Mouse (Mus musculus) erythroid progenitor cell, adult 5-6 weeks (primary cell): ENCODE measurements around the gene Eif4g3. TPM values are rescaled to one million over a fixed set of nuclear protein-coding genes. Genes with fewer than 3 reads are reported as not detected.

Experiments used
- ATAC-seq: replicated peaks from 2 replicates; pipeline ENCODE4 v1.8.0; 2016; ENCODE audit warnings: moderate number of reproducible peaks, mild to moderate bottlenecking, moderate TSS enrichment, inconsistent platforms; ENCODE audit not compliant: poor library complexity, low FRiP score, severe bottlenecking
- total RNA-seq, 2 experiments: library from RNA; stranded (forward) in 1 of 2; stranded (reverse) in 1 of 2; fragments of 150-400 nt in 1 of 2; fragments of 186-747, 209-891 nt in 1 of 2; gene quantifications; 2 replicates each; pipeline versions ENCODE4 v1.2.3 to v1.2.4; 2015 to 2017; ENCODE audit warnings: low replicate concordance in 2 of 2

Eif4g3 gene
- total RNA-seq, 2 experiments from 2014 or later: 11.7 to 29.8 TPM

DNA sequence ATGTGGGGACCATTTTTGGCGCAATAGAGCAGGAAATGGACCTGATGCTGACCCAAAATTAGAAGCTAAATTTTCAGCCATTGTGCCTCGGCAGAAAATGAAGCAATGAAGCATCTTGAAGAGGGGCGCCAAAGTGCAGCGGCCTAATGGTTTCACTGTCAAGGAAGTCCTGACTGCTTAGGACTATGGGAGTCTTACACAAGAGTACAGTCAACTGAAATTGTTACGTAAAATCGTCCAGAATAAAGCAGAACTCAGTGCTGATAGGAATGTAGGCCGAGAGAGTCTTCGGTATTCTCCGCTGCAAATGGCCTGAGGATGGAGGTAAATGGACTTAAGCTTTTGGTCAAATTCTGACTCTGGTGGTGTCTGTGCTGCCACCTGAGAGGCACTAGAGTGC lies 140.5 kb downstream of the Eif4g3 start:
- ATAC-seq: no peak

DNA sequence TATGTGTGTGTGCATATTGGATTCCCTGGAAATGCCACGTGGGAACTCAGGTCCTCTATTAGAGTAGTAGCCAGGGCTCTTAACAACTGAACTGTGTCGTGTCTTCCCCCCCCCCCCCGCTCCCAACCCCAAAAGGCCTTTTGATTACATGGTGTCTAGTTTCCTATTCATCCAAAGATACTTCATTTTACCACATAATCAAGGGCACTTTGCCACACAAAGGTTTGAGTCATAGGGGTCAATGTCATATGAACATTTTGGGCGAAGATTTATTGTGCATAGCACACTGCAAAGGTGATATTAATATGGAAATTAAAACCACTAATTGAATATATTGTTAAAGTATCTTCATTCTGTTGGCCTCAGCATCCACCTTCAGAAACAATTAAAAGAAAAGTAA lies 144.5 kb downstream of the Eif4g3 start:
- no peak for ATAC-seq

DNA sequence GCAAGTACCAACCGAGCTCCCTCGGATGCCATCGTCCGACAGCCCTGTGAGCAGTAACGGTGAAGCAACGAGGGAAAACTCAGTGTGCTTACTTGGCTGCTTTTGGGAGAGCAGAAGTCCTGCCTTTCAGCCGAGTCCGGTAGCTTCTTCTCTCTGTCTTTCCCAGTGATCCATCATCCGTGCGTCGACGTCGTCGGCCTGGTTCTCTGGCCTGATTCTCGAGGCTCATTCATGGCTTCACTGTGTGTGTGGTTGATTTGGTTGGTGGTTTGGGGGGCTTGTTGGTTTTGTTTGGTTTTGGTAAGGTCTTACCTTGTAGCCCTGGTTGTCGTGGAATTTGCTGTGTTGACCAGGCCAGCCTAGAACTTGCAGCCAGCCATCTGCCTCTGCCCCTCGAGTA lies 145.0 kb downstream of the Eif4g3 start:
- ATAC-seq: no peak

DNA sequence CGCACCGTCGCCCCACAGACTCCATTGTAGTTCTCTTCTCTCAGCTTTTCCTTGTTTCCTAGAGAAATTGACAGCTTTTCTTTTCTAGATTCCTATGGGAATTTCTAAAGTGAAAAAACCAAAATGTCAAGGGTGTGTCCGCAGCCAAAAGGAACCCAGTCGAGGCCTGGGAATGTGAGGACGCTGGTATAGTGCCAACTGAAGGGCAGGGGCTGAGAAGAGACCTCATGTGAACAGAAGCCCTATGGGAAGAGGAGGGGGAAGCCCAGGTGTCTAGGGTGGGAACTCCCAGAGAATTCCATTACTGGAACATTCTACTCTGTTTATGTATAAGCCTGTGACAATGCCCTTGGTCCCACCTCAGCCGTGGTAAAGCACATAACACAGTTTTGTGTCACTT lies 145.4 kb downstream of the Eif4g3 start:
- no peak for ATAC-seq

DNA sequence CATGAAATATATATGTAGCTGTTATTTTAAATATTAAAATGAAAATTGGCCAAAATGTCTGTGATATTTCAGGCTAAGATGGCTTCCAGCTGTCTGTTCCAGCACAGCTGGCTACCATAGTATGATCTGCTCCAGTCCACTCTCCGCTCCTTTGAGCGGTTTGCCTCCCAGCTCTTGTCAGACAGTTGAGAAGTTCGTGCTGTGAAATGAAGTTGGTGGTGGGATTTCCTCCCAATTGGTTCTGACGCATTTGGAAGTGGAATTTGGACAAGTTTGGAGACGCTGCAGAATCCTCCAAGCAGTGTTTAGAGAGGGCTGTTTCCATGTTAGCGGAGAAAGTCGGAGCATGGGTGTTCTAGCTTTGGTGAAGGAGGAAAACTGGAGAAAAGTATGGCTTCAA lies 148.5 kb downstream of the Eif4g3 start:
- ATAC-seq: no peak

DNA sequence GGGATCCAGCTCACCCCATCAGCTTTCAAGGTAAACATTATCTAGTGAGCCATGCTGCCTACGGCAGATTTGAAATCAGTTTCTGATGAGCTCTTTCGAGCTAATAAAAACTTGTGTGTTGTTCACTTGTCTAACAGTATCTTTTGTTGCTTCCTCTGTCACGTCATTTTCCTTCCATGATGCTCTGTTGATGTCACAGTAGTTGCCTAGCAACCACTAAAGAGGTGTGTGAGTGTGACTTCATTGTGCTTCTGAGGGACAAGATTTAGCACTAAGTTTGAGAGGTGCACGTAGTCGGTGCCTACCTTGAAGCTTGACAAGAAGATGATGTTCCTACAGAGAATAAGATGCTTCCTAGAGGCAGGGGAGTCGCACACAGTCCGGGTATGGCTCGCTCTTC lies 154.4 kb downstream of the Eif4g3 start:
- ATAC-seq: no peak

DNA sequence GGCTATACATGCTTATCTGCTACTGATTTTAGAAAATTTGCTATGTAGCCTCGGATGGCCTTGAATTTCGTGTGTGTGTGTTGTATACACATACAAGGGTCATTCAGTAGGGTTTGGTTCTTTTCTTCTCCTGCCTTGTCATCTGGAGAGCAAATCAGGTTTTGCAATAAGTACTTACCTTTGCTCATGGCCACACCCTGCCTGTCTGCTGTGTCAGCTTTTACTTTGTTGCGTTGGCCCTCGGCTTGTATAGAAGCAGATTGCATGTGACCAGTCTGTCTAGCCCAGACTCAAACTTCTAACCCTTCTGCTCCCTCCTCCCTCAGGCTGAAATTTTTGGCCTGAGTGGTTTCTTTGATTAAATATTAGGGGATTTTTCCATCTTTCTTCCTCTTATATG lies 157.2 kb downstream of the Eif4g3 start:
- ATAC-seq: no peak

DNA sequence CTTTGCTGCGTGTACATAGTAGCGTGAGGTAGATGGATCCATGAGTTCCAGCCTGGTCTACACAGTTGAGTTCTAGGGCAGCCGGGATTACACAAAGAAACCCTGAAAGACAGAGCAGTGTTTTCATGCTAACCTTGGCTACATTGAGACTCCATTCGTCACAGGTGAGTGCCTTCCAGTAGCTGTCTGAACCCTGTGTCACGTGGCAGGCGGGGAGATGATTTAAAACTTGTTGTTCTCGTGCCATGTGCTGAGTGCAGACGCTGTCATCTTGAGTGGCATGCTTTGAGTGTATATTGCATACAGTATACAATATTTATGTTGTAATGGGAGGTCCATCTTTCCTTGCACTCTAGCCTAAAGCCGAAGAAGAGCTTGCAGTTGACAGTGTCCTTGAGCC lies 158.4 kb downstream of the Eif4g3 start:
- ATAC-seq: no peak

DNA sequence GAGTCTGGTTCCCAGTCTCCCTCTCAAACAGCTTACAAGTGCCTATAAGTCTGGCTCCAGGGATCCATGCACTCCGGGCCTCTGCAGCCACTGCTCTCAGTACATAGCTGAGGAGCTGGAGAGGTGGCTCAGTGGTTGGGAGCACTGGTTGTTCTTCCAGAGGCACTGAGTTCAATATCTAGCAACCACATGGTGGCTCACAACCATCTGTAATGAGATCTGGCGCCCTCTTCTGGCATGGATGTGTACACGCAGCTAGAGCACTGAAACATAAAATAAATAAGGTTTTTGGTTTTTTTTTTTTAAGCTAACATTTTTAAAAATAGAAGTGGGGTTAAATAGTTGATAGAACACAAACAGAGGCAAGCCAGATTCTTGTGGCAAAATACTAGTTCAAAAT lies 161.2 kb downstream of the Eif4g3 start:
- ATAC-seq: no peak; the same call in 1 of the 2 replicates

DNA sequence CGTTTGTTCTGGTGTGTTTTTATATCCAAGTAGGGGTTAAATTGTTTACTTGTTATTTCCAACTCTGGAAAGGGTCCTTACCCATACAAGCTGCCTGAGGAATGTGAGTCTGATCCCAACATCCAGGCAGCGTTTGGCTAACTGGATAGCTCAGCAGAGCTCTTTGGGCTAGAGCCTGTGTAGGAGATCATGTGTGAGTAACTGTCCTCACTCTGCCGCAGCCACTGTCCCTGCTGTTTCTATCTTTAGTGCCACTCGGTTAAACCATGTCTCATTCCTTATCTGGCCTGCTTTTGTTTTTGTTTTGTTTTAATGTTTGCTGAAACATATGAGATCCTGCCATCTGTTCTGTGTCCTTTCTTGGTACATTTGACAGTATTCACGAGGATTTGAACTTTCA lies 168.1 kb downstream of the Eif4g3 start:
- ATAC-seq: no peak

DNA sequence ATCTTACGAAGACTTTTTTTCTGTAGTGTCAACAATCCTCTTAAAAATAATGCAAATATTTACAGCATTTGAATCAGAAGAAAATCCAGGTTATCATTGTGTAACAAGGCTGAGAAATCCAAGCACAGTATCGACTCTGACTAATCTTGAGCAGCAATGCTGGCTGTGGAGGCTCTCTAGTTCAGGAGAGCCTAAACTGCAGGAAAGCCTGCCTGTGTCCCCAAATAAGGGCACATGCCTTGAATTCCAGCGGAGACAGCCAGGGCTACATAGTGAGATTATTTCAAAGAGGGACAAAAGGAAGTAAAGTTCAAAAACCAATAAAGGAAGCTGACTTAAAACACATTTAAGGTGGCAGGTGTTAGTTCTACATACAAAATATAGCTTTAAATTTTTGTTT lies 168.7 kb downstream of the Eif4g3 start:
- no peak for ATAC-seq

DNA sequence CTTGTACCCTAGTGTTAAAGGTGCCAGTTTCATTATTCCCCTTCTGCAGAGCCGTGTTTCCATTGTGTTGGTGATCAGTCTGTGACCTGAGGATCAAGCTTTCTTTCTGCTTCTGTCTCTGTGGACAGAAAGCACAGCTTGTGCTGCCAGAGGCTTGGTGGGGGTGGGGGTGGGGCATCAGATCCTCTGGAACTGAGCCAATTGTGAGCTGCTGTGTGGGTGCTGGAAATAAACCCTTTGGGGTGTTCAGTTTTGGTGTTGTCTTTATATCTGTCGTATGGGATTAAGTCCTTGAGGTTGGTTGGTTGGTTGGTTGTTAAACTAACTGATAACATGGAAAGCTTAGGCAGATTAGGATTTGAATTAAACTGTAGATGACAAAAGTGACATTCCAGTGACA lies 171.0 kb downstream of the Eif4g3 start:
- no peak for ATAC-seq

DNA sequence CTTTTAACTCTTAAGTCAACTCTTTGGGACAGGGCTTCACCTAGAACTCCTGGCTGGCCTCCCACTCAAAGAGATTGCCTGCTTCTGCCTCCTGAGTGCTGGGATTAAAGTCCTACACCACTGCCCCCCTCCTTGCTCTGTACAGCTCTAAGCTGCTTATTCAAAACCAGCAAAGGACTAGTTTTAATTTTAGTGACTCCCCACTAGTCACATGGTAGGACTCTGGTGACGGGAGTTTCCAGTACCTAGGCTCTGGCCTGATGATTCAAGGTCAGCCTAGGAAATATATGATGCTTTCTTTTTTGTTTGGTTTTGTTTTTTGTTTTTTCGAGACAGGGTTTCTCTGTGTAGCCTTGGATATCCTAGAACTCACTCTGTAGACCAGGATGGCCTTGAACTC lies 172.0 kb downstream of the Eif4g3 start:
- ATAC-seq: no peak

DNA sequence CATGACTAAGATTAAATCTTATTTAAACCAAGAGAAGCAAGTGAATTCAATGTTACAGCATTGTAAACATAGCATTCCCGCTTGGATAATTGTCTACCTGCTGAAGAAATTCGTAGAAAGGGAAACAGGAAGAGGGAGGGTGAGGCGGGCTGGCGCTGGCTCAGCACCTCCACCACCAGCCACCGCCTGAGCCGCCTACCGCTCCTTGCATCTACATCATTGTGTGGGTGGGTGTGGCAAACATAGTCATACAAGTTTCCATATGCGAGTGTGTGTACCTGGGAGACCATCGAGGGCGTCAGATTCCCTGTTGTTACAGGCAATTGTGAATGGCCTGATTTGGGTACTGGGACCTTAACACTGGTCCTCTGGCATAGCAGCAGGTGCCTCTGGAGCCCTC lies 173.7 kb downstream of the Eif4g3 start:
- no peak for ATAC-seq

DNA sequence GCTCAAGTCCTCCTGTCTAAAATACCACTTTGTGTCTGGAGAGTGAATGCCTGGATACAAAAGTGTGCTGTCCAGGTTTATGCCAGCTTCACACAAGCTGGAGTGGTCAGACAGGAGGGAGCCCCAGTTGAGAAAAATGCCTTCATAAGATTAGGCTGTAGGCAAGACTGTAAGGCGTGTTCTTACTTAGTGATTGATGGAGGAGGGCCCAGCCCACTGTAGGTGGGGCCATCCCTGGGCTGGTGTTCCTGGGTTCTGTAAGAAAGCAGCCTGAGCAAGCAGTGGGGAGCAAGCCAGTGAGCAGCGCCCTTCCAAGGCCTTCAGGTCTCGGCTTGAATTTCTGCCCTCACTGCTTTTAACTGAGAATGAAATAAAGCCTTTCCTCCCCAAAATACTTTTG lies 175.3 kb downstream of the Eif4g3 start:
- ATAC-seq: peak; percentile 43

DNA sequence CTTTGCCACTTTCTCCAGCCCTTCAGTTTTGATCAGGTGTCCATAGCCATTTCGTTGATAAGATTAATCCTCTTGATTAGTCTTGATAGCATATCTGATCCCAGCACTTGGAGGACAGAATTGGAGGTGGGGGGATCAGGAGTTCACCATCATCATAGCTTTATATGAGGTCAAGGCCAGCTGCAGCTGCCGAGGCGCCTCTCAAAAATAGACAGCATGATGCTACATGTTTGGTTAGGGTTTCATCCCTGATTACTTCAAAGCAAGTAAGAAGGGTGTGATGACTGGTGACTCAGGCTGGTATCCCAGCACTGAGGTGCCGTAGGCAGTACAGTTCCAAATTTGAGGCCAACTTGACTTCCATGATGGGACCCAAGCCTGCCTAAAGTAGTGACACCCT lies 176.6 kb downstream of the Eif4g3 start:
- ATAC-seq: no peak

DNA sequence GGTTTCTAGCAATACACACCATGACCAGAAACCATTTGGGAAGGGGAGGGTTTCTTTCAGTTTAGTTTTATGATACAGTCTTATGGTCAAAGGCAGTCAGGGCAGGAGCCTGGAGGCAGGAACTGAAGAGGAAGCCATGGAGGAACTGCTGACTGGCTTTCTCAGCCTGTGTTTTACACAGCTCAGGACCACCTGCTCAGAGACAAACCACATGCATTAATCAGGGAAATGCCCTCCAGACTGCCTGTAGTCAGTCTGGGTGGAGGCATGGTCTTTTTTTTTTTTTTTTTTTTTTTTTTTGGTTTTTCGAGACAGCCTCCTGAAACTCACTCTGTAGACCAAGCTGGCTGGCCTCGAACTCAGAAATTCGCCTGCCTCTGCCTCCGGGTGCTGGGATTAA lies 179.9 kb downstream of the Eif4g3 start:
- no peak for ATAC-seq

DNA sequence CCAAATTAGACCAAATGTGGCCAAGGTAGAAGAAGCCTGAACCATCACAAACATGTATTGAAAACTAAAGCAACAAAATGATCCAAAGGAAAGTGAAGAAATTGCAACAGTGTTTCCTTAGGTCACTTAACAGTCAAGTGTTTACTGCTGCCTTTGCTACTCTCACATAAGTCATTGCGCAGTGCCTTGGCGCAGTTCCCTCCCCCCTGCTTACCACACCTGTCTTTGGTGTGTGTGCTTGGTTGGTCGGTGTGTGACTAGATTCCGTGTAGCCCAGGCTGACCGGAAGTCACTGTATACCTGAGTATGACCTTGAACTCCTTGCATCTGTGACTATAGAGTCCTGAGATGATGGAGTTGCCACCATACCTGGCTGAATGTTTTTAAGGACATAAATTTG lies 186.6 kb downstream of the Eif4g3 start:
- ATAC-seq: no peak

DNA sequence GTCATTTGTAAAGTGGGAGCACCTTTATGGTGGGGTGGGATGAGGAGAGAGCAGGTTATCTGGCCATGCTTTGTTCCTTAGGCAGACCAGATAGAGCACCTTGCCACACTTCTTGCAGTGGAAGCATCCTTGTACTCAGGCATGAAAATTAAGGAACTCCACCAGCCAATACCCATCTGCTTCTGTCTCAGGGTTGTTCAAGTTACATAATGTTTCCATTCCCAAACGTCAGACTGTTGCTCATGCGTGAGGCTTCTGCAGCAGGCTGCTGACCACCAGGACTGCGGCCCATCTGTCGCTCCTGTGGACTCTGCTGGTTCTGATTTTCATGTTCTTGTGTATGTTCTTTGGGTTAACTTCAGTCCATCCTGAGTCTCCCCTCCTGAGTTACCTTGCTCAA lies 187.9 kb downstream of the Eif4g3 start:
- ATAC-seq: no peak

DNA sequence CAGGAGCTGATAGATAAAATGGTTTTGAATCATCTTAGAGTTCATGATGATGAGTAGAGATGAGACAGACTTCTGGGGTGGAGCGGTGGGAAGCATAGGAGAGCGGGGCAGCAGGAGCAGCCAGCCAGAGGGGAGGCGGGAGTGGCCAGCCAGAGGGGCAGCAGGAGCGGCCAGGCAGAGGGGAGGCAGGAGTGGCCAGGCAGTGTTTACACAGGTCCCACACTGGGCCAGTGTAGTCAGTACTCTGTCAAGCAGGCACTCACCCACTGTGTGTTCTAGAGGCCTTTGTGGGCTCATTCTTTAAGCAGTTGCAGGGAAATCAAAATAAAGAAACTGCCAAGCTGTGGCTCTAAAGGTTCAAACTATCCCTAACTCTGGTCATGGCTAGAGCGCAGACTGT lies 191.2 kb downstream of the Eif4g3 start:
- no peak for ATAC-seq

DNA sequence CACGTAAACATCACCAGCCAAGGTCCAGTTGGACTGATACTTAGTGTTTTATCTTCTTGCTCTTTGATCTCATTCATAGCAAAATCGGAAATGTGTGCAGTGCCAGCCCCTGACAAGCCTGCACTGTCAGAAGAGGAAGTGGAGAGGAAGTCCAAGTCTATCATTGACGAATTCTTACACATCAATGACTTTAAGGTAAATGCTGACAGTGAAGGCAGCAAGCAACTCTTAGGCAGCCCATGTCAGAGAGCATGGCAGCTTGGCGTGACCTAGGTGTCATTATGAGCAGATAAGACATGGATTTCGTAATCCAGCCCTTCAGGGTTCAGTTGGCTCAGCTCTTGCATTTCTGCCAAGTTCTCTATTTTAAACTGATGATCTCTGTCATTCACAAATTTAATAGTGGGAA lies 191.8 kb downstream of the Eif4g3 start:
- ATAC-seq: no peak

DNA sequence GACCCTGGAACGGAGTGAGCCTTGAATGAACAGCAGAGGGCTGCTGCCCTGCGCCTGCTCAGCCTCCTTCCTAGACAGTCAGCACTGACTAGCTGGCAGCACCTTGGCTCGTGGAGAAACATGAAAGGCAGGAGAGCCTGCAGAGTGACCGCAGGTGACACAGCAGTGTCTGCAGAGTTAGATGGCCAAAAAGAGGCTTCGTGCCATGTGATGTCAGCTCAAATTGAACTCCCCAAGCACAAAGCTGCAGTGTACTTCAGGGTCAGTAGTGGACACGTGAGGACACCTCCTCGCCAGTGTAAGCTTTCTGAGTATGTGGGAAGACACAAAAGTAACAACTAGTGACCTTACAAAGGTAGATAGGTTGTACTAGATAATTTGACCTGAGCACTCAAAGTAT lies 193.1 kb downstream of the Eif4g3 start:
- no peak for ATAC-seq

DNA sequence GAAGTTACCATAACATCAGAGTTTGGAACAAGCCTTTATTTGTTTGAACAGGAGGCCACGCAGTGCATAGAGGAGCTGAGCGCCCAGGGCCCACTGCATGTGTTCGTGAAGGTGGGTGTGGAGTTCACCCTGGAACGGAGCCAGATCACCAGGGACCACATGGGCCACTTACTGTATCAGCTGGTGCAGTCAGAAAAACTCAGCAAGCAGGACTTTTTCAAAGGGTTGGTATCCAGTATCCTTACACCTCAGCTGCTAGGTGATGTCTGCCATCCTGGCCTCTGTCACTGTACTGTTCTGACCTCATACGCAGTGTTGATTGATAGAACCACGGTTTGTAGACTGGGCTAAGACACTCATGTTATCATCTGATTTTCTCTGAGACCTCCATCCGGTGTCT lies 195.2 kb downstream of the Eif4g3 start:
- peak; percentile 94 for ATAC-seq
